Mouse (Mus musculus) olfactory bulb, adult 2 months (tissue): ENCODE data around the gene Zbtb9. TPM values are rescaled to one million over a fixed set of nuclear protein-coding genes. Genes with fewer than 3 reads are reported as not detected.
"Not testable (repeated sequence)": the region's sequence is repeated elsewhere in the genome, so short reads cannot be mapped to it uniquely, and the experiment has no call there.

Source experiments
- H3K27ac ChIP-seq: fragments of 200-500 bp; 2 replicates; pipeline ENCODE4 v1.5.1; 2012; ENCODE audit warnings: low read depth, low read length; ENCODE audit not compliant: insufficient read depth
- H3K4me1 ChIP-seq: fragments of 200-500 bp; 2 replicates; pipeline ENCODE4 v1.6.1; 2012; ENCODE audit warnings: low read length; ENCODE audit not compliant: control insufficient read depth, insufficient read depth
- H3K4me3 ChIP-seq: fragments of 200-500 bp; 2 replicates; pipeline ENCODE4 v1.5.1; 2012; ENCODE audit warnings: mild to moderate bottlenecking, low read depth, low read length, moderate library complexity; ENCODE audit not compliant: insufficient read depth
- CTCF ChIP-seq: fragments of 200-500 bp; IDR thresholded peaks from 2 replicates; pipeline ENCODE4 v1.5.1; 2012; ENCODE audit warnings: low read depth, mild to moderate bottlenecking, low read length, moderate library complexity; ENCODE audit not compliant: insufficient read depth
- POLR2A ChIP-seq: fragments of 200-500 bp; IDR thresholded peaks from 2 replicates; pipeline ENCODE4 v1.6.1; 2012; ENCODE audit warnings: mild to moderate bottlenecking, low read depth, low read length, moderate library complexity; ENCODE audit not compliant: insufficient read depth
- WGBS: fragments of 180-500 bp; shearing (Covaris S2); methylation state at CpG from one replicate; pipeline ENCODE4 v1.1.7; 2018; 5-methylcytosine and 5-hydroxymethylcytosine counted together
- polyA plus RNA-seq: library from polyadenylated mRNA; stranded (reverse); fragments of >200 nt; gene quantifications from 2 replicates; pipeline ENCODE4 v1.2.4, GENCODE M21; 2012; ENCODE audit warnings: low replicate concordance; ENCODE audit not compliant: missing spikeins, insufficient read depth, insufficient read length

The Zbtb9 gene
- polyA plus RNA-seq, 1 experiment: 109 TPM

- Histone ChIP-seq H3K4me1 (peaks cover 44% of the 10 kb centered on the region), H3K4me3 (no peak overlapping the region), H3K27ac (peak overlapping the region; percentile 94)
- 66% methylated on average over 11 of the region's 11 CpGs for WGBS
- TF ChIP-seq CTCF: no peak
- no peak for TF ChIP-seq POLR2A
Measured at GRCm38 (mm10) chr17:26966993-26967392, 6.0 kb upstream of the Zbtb9 start.

- Histone ChIP-seq H3K27ac (peak overlapping the region; percentile 94), H3K4me1 (peaks cover 44% of the 10 kb centered on the region), H3K4me3 (no peak overlapping the region)
- 90% methylated on average over 6 of the region's 6 CpGs for WGBS
- TF ChIP-seq CTCF (no peak), POLR2A (no peak)
Measured at GRCm38 (mm10) chr17:26967477-26967876, 5.5 kb upstream of the Zbtb9 start.

DNA sequence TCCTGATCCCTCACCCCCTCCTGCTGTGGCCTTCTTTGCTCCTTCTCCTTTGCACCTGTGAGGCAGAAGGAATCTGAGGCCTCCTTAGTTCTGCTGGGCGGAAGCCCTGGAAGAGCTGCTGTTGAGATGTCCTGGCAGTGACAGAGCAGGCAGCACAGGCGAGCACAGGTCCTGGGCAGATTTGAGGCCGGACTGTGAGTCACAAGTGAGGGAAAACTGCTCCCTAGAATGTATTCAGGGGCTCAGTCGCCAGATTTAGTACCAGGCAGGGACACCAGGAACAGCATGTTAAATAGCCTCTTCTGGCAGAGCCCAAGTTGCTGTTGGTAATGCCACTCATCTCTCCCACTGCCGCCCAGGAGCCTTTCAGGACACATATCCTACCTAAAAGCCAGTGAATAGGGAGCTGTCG lies 4.8 kb upstream of the Zbtb9 start:
- Histone ChIP-seq H3K4me3 (no peak overlapping the region), H3K27ac (peak overlapping the region; percentile 94), H3K4me1 (peaks cover 41% of the 10 kb centered on the region)
- TF ChIP-seq POLR2A (no peak), CTCF (no peak)
- WGBS: 40% methylated on average over 6 of the region's 6 CpGs

DNA sequence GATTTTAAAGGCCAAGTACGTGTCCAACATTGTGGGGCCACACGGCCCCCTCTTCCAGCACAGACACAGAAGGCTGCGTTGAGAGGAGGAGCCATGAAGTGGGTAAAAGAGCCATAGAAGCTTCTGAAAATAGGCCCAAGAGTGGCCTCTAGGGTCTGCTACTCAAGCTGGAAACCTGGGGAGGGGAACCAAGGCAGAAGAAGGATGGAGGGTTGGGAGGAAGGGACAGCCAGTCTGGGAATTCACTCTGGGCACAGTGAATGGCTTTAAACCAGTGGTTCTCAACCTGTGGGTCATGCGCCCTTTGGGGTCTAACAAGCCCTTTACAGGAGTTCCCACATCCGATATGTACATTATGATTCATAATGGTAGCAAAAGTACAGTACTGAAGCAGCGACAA lies 3.7 kb upstream of the Zbtb9 start:
- Histone ChIP-seq H3K27ac (no peak overlapping the region; the same call in 1 of the 2 replicates), H3K4me1 (peaks cover 48% of the 10 kb centered on the region), H3K4me3 (no peak overlapping the region)
- 65% methylated on average over 6 of the region's 6 CpGs for WGBS
- TF ChIP-seq CTCF: no peak
- TF ChIP-seq POLR2A: no peak

DNA sequence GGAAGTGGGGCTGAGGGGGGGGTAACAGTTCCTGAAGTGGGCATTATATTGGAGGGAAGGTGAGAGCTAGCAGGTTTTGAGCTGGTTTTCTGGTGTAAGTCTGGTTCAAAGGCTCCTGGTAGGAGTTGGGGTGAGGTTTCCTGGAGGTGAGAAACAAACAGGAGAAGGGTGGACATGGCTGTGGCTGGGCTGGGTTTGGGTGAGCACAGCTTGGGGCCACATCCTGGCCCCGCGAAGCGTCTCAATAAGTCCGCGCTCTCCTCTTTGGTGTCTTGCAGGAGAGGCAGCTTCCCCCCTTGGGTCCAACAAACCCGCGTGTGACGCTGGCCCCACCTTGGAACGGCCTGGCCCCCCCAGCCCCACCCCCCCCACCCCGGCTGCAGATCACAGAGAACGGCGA lies 2.7 kb upstream of the Zbtb9 start:
- TF ChIP-seq POLR2A (no peak), CTCF (no peak)
- Histone ChIP-seq H3K27ac (no peak overlapping the region), H3K4me3 (no peak overlapping the region), H3K4me1 (peaks cover 46% of the 10 kb centered on the region)
- WGBS: 74% methylated on average over 11 of the region's 12 CpGs

- WGBS: 54% methylated on average over 8 of the region's 8 CpGs
- Histone ChIP-seq H3K4me1 (peaks cover 48% of the 10 kb centered on the region), H3K27ac (no peak overlapping the region)
Measured at GRCm38 (mm10) chr17:26971247-26971905, 1.6 kb upstream of the Zbtb9 start.

GRCm38 (mm10) chr17:26972107-26972506 lies 860 bp upstream of the Zbtb9 start:
- H3K4me3 ChIP-seq: peak overlapping the region; percentile 81
- TF ChIP-seq POLR2A (no peak), CTCF (no peak)
- no peak overlapping the region for H3K27ac ChIP-seq
- WGBS: 1% methylated on average over 3 of the region's 3 CpGs
- peaks cover 46% of the 10 kb centered on the region for H3K4me1 ChIP-seq

More at GRCm38 (mm10) chr17:26971247-26971905, 1.6 kb upstream of the Zbtb9 start:
- TF ChIP-seq POLR2A (no peak), CTCF (no peak)
- no peak overlapping the region for H3K4me3 ChIP-seq

DNA sequence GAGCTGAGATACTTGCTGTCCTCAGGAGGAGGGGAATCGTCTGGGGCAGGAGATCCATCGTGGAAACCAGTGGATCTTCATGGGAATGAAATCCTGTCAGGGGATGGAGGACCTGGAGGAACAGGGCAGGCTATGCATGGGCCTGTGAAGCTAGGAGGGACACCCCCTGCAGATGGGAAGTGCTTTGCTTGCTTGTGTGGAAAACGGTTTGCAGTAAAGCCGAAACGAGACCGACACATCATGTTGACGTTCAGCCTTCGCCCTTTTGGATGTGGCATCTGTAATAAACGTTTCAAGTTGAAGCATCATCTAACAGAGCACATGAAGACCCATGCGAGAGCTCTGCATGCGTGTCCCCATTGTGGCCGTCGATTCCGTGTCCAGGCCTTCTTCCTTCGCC lies 1.6 kb downstream of the Zbtb9 start:
- H3K4me1 ChIP-seq: peaks cover 28% of the 10 kb centered on the region
- H3K4me3 ChIP-seq: no peak overlapping the region
- TF ChIP-seq CTCF (no peak), POLR2A (no peak)
- H3K27ac ChIP-seq: no peak overlapping the region
- WGBS: 91% methylated on average over 15 of the region's 15 CpGs

GRCm38 (mm10) chr17:26975415-26975814 lies 2.4 kb downstream of the Zbtb9 start:
- TF ChIP-seq POLR2A (no peak), CTCF (no peak)
- H3K4me3 ChIP-seq: no peak overlapping the region
- no peak overlapping the region for H3K27ac ChIP-seq
- H3K4me1 ChIP-seq: peaks cover 32% of the 10 kb centered on the region

GRCm38 (mm10) chr17:26977354-26977753 lies 4.4 kb downstream of the Zbtb9 start:
- 84% methylated on average over 6 of the region's 6 CpGs for WGBS
- H3K4me1 ChIP-seq: peaks cover 26% of the 10 kb centered on the region
- H3K4me3 ChIP-seq, H3K27ac ChIP-seq: not testable (repeated sequence)
